Mouse (Mus musculus): ENCODE data around the gene Itsn1. TPM values are rescaled to one million over a fixed set of nuclear protein-coding genes. Genes with fewer than 3 reads are reported as not detected.

Itsn1 gene
- total RNA-seq, 2 experiments from 2014 or later, result 40.8 to 56.7 TPM

GRCm38 (mm10) chr16:91728123-91729065, 687 bp upstream of the Itsn1 start, which contains the start of gene Cryzl1:
Cryzl1 (minus strand) TSS chr16:91728975.
- intact Hi-C loops (cut with DNase I), result loop anchor here (10.0 kb wide), 1 partner anchor 566 kb away; the partner anchor contains the start of gene Kcne2
- peak; percentile 98 for DNase-seq (ENCODE audit: low spot score)

GRCm38 (mm10) chr16:91729821-91730441, 850 bp downstream of the Itsn1 start:
- peak; percentile 26 for DNase-seq (ENCODE audit: low spot score)
- intact Hi-C loops (cut with DNase I), result loop anchor here (10.0 kb wide), 1 partner anchor 565 kb away; the partner anchor contains the start of gene Kcne2

GRCm38 (mm10) chr16:91730446-91730845, 1.4 kb downstream of the Itsn1 start:
- DNase-seq (ENCODE audit: low spot score), result no peak
- intact Hi-C loops (cut with DNase I), result no loop called here

- intact Hi-C loops (cut with DNase I), result no loop called here
- no peak for DNase-seq (ENCODE audit: low spot score)
Observed at GRCm38 (mm10) chr16:91732816-91733215, 3.7 kb downstream of the Itsn1 start.

- DNase-seq (ENCODE audit: low spot score), result peak; percentile 35
- intact Hi-C loops (cut with DNase I), result loop anchor here (5.0 kb wide), 1 partner anchor 53 kb away; no protein-coding TSS in a partner anchor
Observed at GRCm38 (mm10) chr16:91734771-91735170, 5.7 kb downstream of the Itsn1 start.

- intact Hi-C loops (cut with DNase I), result loop anchor here (5.0 kb wide), 1 partner anchor 51 kb away; no protein-coding TSS in a partner anchor
- DNase-seq (ENCODE audit: low spot score), result no peak
Observed at GRCm38 (mm10) chr16:91736046-91736816, 7.2 kb downstream of the Itsn1 start.

- DNase-seq (ENCODE audit: low spot score), result no peak
- intact Hi-C loops (cut with DNase I), result loop anchor here (5.0 kb wide), 1 partner anchor 49 kb away; no protein-coding TSS in a partner anchor
Observed at GRCm38 (mm10) chr16:91738505-91738904, 9.4 kb downstream of the Itsn1 start.

GRCm38 (mm10) chr16:91740184-91740917, 11.3 kb downstream of the Itsn1 start:
- no peak for DNase-seq (ENCODE audit: low spot score)
- intact Hi-C loops (cut with DNase I), result no loop called here

- intact Hi-C loops (cut with DNase I), result no loop called here
- no peak for DNase-seq (ENCODE audit: low spot score)
Observed at GRCm38 (mm10) chr16:91740918-91741255, 11.8 kb downstream of the Itsn1 start.

GRCm38 (mm10) chr16:91743055-91743454, 14.0 kb downstream of the Itsn1 start:
- intact Hi-C loops (cut with DNase I), result no loop called here
- DNase-seq (ENCODE audit: low spot score), result no peak

GRCm38 (mm10) chr16:91746101-91746950, 17.2 kb downstream of the Itsn1 start:
- intact Hi-C loops (cut with DNase I), result no loop called here
- DNase-seq (ENCODE audit: low spot score), result no peak

GRCm38 (mm10) chr16:91747567-91747966, 18.5 kb downstream of the Itsn1 start:
- intact Hi-C loops (cut with DNase I), result no loop called here

GRCm38 (mm10) chr16:91751644-91752385, 22.7 kb downstream of the Itsn1 start:
- intact Hi-C loops (cut with DNase I), result no loop called here
- no peak for DNase-seq (ENCODE audit: low spot score)

More at GRCm38 (mm10) chr16:91747567-91747966, 18.5 kb downstream of the Itsn1 start:
- DNase-seq (ENCODE audit: low spot score), result no peak

- DNase-seq (ENCODE audit: low spot score), result no peak
- intact Hi-C loops (cut with DNase I), result no loop called here
Observed at GRCm38 (mm10) chr16:91753611-91754010, 24.5 kb downstream of the Itsn1 start.

GRCm38 (mm10) chr16:91754957-91755356, 25.9 kb downstream of the Itsn1 start:
- intact Hi-C loops (cut with DNase I), result no loop called here
- no peak for DNase-seq (ENCODE audit: low spot score)

GRCm38 (mm10) chr16:91761202-91761601, 32.1 kb downstream of the Itsn1 start:
- intact Hi-C loops (cut with DNase I), result no loop called here
- DNase-seq (ENCODE audit: low spot score), result no peak

- intact Hi-C loops (cut with DNase I), result no loop called here
- no peak for DNase-seq (ENCODE audit: low spot score)
Observed at GRCm38 (mm10) chr16:91761761-91762160, 32.7 kb downstream of the Itsn1 start.

- intact Hi-C loops (cut with DNase I), result no loop called here
- no peak for DNase-seq (ENCODE audit: low spot score)
Observed at GRCm38 (mm10) chr16:91762476-91762875, 33.4 kb downstream of the Itsn1 start.

Data from heart, postnatal 25 days (tissue).